Mouse (Mus musculus) layer of hippocampus, adult 11-12 months (tissue): Measurements from ENCODE around the gene Prr18.

ENCODE experiments used
- DNase-seq: peaks from one replicate; pipeline ENCODE4 v3.0.0; 2022; ENCODE audit warnings: low spot score

Gene Prr18

GRCm38 (mm10) chr17:8340407-8341359 lies 3.4 kb downstream of the Prr18 start:
- peak; percentile 51 for DNase-seq

GRCm38 (mm10) chr17:8341360-8341963 lies 4.2 kb downstream of the Prr18 start:
- DNase-seq, result no peak

- DNase-seq, result no peak
Measured at GRCm38 (mm10) chr17:8342706-8343105, 5.4 kb downstream of the Prr18 start.

- DNase-seq, result peak; percentile 45
Measured at GRCm38 (mm10) chr17:8343416-8343815, 6.2 kb downstream of the Prr18 start.

- no peak for DNase-seq
Measured at GRCm38 (mm10) chr17:8347765-8348285, 10.6 kb downstream of the Prr18 start.

GRCm38 (mm10) chr17:8348941-8349340 lies 11.7 kb downstream of the Prr18 start:
- no peak for DNase-seq

- DNase-seq, result peak; percentile 76
Measured at GRCm38 (mm10) chr17:8351088-8351487, 13.8 kb downstream of the Prr18 start.

- DNase-seq, result no peak
Measured at GRCm38 (mm10) chr17:8355692-8356091, 18.4 kb downstream of the Prr18 start, which contains the start of gene T2. T2 (plus strand) TSS chr17:8355992.

- DNase-seq, result no peak
Measured at GRCm38 (mm10) chr17:8357498-8357897, 20.2 kb downstream of the Prr18 start.

- DNase-seq, result no peak
Measured at GRCm38 (mm10) chr17:8360876-8361275, 23.6 kb downstream of the Prr18 start.

GRCm38 (mm10) chr17:8361281-8362103 lies 24.2 kb downstream of the Prr18 start:
- no peak for DNase-seq

GRCm38 (mm10) chr17:8367514-8368480 lies 30.5 kb downstream of the Prr18 start:
- no peak for DNase-seq

- peak; percentile 61 for DNase-seq
Measured at GRCm38 (mm10) chr17:8368570-8368969, 31.3 kb downstream of the Prr18 start.

- no peak for DNase-seq
Measured at GRCm38 (mm10) chr17:8369171-8369570, 31.9 kb downstream of the Prr18 start.

- no peak for DNase-seq
Measured at GRCm38 (mm10) chr17:8370634-8371229, 33.5 kb downstream of the Prr18 start.

GRCm38 (mm10) chr17:8371834-8372233 lies 34.6 kb downstream of the Prr18 start:
- peak; percentile 85 for DNase-seq

- peak; percentile 87 for DNase-seq
Measured at GRCm38 (mm10) chr17:8372286-8373046, 35.2 kb downstream of the Prr18 start.

- DNase-seq, result no peak
Measured at GRCm38 (mm10) chr17:8377298-8377697, 40.0 kb downstream of the Prr18 start.

- no peak for DNase-seq
Measured at GRCm38 (mm10) chr17:8385441-8385840, 48.2 kb downstream of the Prr18 start.

- DNase-seq, result peak; percentile 46
Measured at GRCm38 (mm10) chr17:8388463-8388862, 51.2 kb downstream of the Prr18 start.
